Mouse (Mus musculus) kidney, embryonic 14.5 days (tissue): ENCODE results near the gene Gm45213. TPM values are rescaled to one million over a fixed set of nuclear protein-coding genes. Genes with fewer than 3 reads are reported as not detected.

Experiments used
- ATAC-seq: fragments of 200-750 bp; cut with Nextera tagmentation; 2 replicates; pipeline ENCODE4 v1.8.0; 2017; ENCODE audit warnings: moderate number of reproducible peaks, mild to moderate bottlenecking, moderate TSS enrichment, moderate library complexity; ENCODE audit not compliant: low FRiP score, low TSS enrichment
- H3K27ac ChIP-seq: fragments of 300-500 bp; sonication (generic); 2 replicates; pipeline ENCODE4 v1.5.1; 2014; ENCODE audit warnings: low read depth, mild to moderate bottlenecking, low read length, moderate library complexity, mixed read lengths
- H3K27me3 ChIP-seq: fragments of 300-500 bp; sonication (generic); 2 replicates; pipeline ENCODE4 v1.6.1; 2014; ENCODE audit warnings: mild to moderate bottlenecking, low read length; ENCODE audit not compliant: control insufficient read depth, insufficient read depth
- H3K36me3 ChIP-seq: fragments of 300-500 bp; sonication (generic); 2 replicates; pipeline ENCODE4 v1.6.1; 2014; ENCODE audit warnings: low read length, mixed read lengths; ENCODE audit not compliant: control insufficient read depth, insufficient read depth
- H3K4me1 ChIP-seq: fragments of 300-500 bp; sonication (generic); 2 replicates; pipeline ENCODE4 v1.6.1; 2014; ENCODE audit warnings: low read length, mixed read lengths; ENCODE audit not compliant: control insufficient read depth, insufficient read depth
- H3K4me2 ChIP-seq: fragments of 300-500 bp; sonication (generic); replicated peaks from 2 replicates; pipeline ENCODE4 v1.6.1; 2014; ENCODE audit warnings: low read depth, mild to moderate bottlenecking, low read length
- H3K4me3 ChIP-seq: fragments of 300-500 bp; sonication (generic); 2 replicates; pipeline ENCODE4 v1.5.1; 2014; ENCODE audit warnings: mild to moderate bottlenecking, low read length
- H3K9ac ChIP-seq: fragments of 300-500 bp; sonication (generic); 2 replicates; pipeline ENCODE4 v1.6.1; 2014; ENCODE audit warnings: low read depth, mild to moderate bottlenecking, low read length, moderate library complexity
- H3K9me3 ChIP-seq: fragments of 300-500 bp; sonication (generic); 2 replicates; pipeline ENCODE4 v1.6.1; 2016; ENCODE audit warnings: low read length; ENCODE audit not compliant: control insufficient read depth
- WGBS: fragments of 180-500 bp; shearing (Covaris S2); extraction: QIAGEN DNeasy Blood & Tissue Kit; methylation state at CpG from one replicate; pipeline ENCODE4 v1.1.7; 2014; 5-methylcytosine and 5-hydroxymethylcytosine counted together
- polyA plus RNA-seq: library from polyadenylated mRNA; unstranded; fragments of >200 nt; fragmentation: Nextera tagmentation; extraction: Ambion mirVana; gene quantifications from 2 replicates; pipeline ENCODE4 v1.2.1, GENCODE M21; 2014

Gene Gm45213
- polyA plus RNA-seq, 1 experiment from 2014 or later: not detected

- no peaks in the 10 kb centered on the region for H3K36me3 ChIP-seq
- no peak overlapping the region for H3K4me2 ChIP-seq
- no peak for ATAC-seq
- H3K27ac ChIP-seq: no peak overlapping the region
- H3K9ac ChIP-seq: no peak overlapping the region
- no peaks in the 10 kb centered on the region for H3K27me3 ChIP-seq
- H3K4me1 ChIP-seq: 0 out of 2 replicates have a peak, but pooled peaks cover 4% of the 10 kb centered on the region
- no peak overlapping the region for H3K4me3 ChIP-seq
- H3K9me3 ChIP-seq: no peaks in the 10 kb centered on the region
- WGBS: 74% methylated on average over 6 of the region's 6 CpGs
Observed at GRCm38 (mm10) chr7:66010518-66010917, 32.9 kb upstream of the Gm45213 start.

DNA sequence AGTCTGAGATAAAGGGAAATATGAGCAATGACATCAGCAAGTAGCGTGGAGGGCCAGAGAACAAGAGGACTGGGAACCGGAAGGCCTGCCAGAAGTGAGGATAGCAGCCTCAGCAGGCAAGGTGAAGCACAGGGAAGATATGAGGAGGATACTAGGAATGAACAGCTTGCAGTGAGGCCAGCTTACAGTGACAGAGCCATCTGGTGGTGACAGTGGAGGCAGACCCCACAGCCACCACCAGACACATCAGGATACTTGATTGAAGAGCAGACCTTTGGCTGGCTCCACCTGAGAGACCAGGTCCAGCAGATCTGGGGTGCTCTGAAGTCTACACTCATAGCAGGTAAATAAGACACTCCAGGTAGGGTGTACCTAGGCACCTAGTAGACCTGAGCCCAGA lies 15.7 kb upstream of the Gm45213 start:
- no peak overlapping the region for H3K27ac ChIP-seq
- H3K4me1 ChIP-seq: no peaks in the 10 kb centered on the region
- no peak overlapping the region for H3K4me2 ChIP-seq
- H3K9ac ChIP-seq: no peak overlapping the region
- no peaks in the 10 kb centered on the region for H3K36me3 ChIP-seq
- ATAC-seq: no peak
- WGBS: 81% methylated on average over 2 of the region's 2 CpGs
- H3K27me3 ChIP-seq: no peaks in the 10 kb centered on the region
- no peak overlapping the region for H3K4me3 ChIP-seq
- no peaks in the 10 kb centered on the region for H3K9me3 ChIP-seq

- Histone ChIP-seq H3K9me3 (no peaks in the 10 kb centered on the region), H3K4me2 (no peak overlapping the region), H3K27ac (no peak overlapping the region), H3K27me3 (no peaks in the 10 kb centered on the region), H3K4me1 (no peaks in the 10 kb centered on the region), H3K9ac (no peak overlapping the region), H3K36me3 (no peaks in the 10 kb centered on the region), H3K4me3 (no peak overlapping the region)
- ATAC-seq: no peak; the same call in none of the 2 replicates
- WGBS: 39% methylated on average over 6 of the region's 6 CpGs
Observed at GRCm38 (mm10) chr7:66028766-66029512, 14.5 kb upstream of the Gm45213 start.

- no peak overlapping the region for H3K4me2 ChIP-seq
- WGBS: 37% methylated on average over 8 of the region's 8 CpGs
- no peaks in the 10 kb centered on the region; the same call in 1 of the 2 replicates for H3K4me1 ChIP-seq
- no peaks in the 10 kb centered on the region for H3K36me3 ChIP-seq
- no peak overlapping the region for H3K4me3 ChIP-seq
- H3K9ac ChIP-seq: no peak overlapping the region
- no peaks in the 10 kb centered on the region for H3K27me3 ChIP-seq
- ATAC-seq: peak; percentile 48; the same call in 1 of the 2 replicates
- H3K9me3 ChIP-seq: no peaks in the 10 kb centered on the region
- H3K27ac ChIP-seq: no peak overlapping the region
Observed at GRCm38 (mm10) chr7:66036809-66037208, 6.6 kb upstream of the Gm45213 start.

- no peak overlapping the region for H3K4me2 ChIP-seq
Observed at GRCm38 (mm10) chr7:66038261-66038660, 5.1 kb upstream of the Gm45213 start.

DNA sequence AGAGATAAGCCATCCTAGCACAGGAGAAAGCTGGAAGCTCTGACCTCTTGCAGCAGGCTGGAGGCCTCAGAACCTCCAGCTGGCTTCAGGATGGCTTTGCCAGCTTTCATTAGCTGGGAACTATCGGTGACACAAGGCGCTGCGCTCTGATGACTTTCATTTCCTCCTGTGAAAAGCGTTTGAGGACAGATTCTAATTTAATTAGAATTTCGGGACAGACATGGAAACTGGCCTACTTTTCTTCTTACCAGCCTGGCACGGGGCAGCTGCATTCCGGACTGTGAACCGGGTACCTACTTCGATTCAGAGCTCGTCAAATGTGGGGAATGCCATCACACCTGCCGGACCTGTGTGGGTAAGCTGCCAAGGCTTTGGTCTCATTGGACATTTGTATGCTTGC lies 4.7 kb upstream of the Gm45213 start:
- WGBS: 57% methylated on average over 11 of the region's 11 CpGs
- Histone ChIP-seq H3K36me3 (no peaks in the 10 kb centered on the region), H3K4me1 (no peaks in the 10 kb centered on the region; the same call in 1 of the 2 replicates), H3K9me3 (no peaks in the 10 kb centered on the region), H3K27ac (no peak overlapping the region), H3K27me3 (no peaks in the 10 kb centered on the region), H3K9ac (no peak overlapping the region), H3K4me3 (no peak overlapping the region), H3K4me2 (no peak overlapping the region)
- ATAC-seq: no peak

More at GRCm38 (mm10) chr7:66038261-66038660, 5.1 kb upstream of the Gm45213 start:
- H3K4me1 ChIP-seq: no peaks in the 10 kb centered on the region; the same call in 1 of the 2 replicates
- H3K27ac ChIP-seq: no peak overlapping the region
- no peak overlapping the region for H3K4me3 ChIP-seq
- WGBS: 44% methylated on average over 3 of the region's 3 CpGs
- no peaks in the 10 kb centered on the region for H3K36me3 ChIP-seq
- H3K9me3 ChIP-seq: no peaks in the 10 kb centered on the region
- no peak overlapping the region for H3K9ac ChIP-seq
- no peak for ATAC-seq
- no peaks in the 10 kb centered on the region for H3K27me3 ChIP-seq

DNA sequence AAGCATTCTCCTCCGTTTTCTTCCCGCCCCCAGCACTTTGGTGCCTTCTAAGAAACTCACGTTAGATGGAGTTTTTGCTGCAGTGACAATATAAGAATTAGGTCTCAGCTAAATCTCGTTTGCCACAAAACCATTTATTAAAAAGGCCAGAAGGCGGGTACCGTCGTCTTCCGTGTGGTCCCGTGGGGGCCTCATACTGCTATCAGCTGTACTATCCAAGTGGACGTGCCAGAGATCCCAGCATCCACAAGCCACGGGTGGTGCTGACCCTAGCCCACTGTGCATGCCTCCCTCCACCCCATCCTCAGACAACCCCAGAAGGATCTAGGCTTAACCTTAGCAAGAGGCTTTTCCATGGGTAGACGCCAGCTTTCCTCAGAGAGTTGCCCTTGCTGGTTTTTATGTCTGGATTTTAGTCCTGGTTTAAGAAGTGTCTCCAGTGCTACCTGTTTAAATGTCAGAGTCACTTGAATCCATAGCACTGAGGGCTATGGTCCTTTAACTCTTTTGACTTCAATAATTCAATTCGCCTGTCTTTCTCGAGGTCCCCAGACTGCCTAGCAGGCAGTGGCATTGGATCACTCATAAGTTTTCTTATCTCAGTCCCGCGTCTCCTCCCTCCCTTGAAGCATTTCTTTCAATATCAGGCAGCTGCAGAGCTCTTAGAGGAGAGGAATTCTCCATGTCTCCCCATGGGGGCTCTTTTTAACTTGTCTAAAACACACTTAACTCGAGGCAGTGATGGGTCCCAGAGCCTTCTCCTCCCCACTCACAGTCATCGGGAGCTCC lies 3.2 kb upstream of the Gm45213 start:
- ATAC-seq: no peak
- no peak overlapping the region for H3K4me2 ChIP-seq
- H3K4me1 ChIP-seq: no peaks in the 10 kb centered on the region; the same call in 1 of the 2 replicates
- no peaks in the 10 kb centered on the region for H3K36me3 ChIP-seq
- H3K9ac ChIP-seq: no peak overlapping the region
- H3K4me3 ChIP-seq: no peak overlapping the region
- H3K27me3 ChIP-seq: no peaks in the 10 kb centered on the region
- no peak overlapping the region for H3K27ac ChIP-seq
- 78% methylated on average over 18 of the region's 18 CpGs for WGBS
- H3K9me3 ChIP-seq: no peaks in the 10 kb centered on the region

DNA sequence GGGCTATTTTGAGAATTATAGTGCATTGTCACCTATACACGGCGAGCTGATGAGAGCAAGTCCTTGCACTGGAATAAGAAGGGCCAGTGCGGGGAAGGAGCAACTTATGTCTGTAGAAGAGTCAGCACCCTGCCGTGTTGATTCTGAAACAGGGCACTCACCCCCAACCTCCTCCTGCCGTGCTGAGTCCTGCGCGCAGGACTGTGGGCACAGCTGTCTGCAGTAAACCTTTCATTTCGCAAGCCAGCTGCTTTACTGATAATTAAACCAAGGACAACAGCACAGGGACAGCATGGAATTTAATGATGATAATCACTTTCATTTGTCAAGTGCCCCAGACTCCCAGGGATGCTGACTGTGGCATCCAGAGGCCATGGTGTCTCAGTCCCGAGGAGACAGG lies 1.2 kb downstream of the Gm45213 start:
- Histone ChIP-seq H3K9ac (no peak overlapping the region), H3K27ac (no peak overlapping the region), H3K4me2 (no peak overlapping the region), H3K4me1 (peaks cover 5% of the 10 kb centered on the region; the same call in 1 of the 2 replicates), H3K27me3 (no peaks in the 10 kb centered on the region), H3K36me3 (no peaks in the 10 kb centered on the region), H3K4me3 (no peak overlapping the region), H3K9me3 (no peaks in the 10 kb centered on the region)
- 31% methylated on average over 9 of the region's 9 CpGs for WGBS
- ATAC-seq: no peak; the same call in 1 of the 2 replicates
